Mouse (Mus musculus) retina, postnatal 7 days (tissue): ENCODE measurements around the gene Gm10273.
"Not testable (repeated sequence)": the region's sequence is repeated elsewhere in the genome, so short reads cannot be mapped to it uniquely, and the experiment has no call there.

Experiments used
- DNase-seq: peaks from one replicate; pipeline ENCODE4 v3.0.0-alpha.2; 2012; ENCODE audit warnings: low read depth, low spot score

The Gm10273 gene

GRCm38 (mm10) chr10:59395461-59395860, at the start of gene Gm10273:
Gene Gm10273 (plus strand): TSS chr10:59395632.
- not testable (repeated sequence) for DNase-seq

GRCm38 (mm10) chr10:59346560-59346959, 48.9 kb upstream of the Gm10273 start:
- DNase-seq = no peak

- no peak for DNase-seq
Observed at GRCm38 (mm10) chr10:59348200-59348599, 47.2 kb upstream of the Gm10273 start.

GRCm38 (mm10) chr10:59349536-59349935, 45.9 kb upstream of the Gm10273 start:
- no peak for DNase-seq

- no peak for DNase-seq
Observed at GRCm38 (mm10) chr10:59353065-59353464, 42.4 kb upstream of the Gm10273 start.

GRCm38 (mm10) chr10:59354120-59354519, 41.3 kb upstream of the Gm10273 start:
- DNase-seq = no peak

GRCm38 (mm10) chr10:59355020-59355419, 40.4 kb upstream of the Gm10273 start:
- DNase-seq = no peak

GRCm38 (mm10) chr10:59358744-59359143, 36.7 kb upstream of the Gm10273 start:
- DNase-seq = no peak

- no peak for DNase-seq
Observed at GRCm38 (mm10) chr10:59363208-59363607, 32.2 kb upstream of the Gm10273 start.

GRCm38 (mm10) chr10:59364551-59364950, 30.9 kb upstream of the Gm10273 start:
- no peak for DNase-seq

GRCm38 (mm10) chr10:59365804-59366589, 29.4 kb upstream of the Gm10273 start:
- no peak for DNase-seq

GRCm38 (mm10) chr10:59366746-59367145, 28.7 kb upstream of the Gm10273 start:
- DNase-seq = no peak

- DNase-seq = no peak
Observed at GRCm38 (mm10) chr10:59367206-59367605, 28.2 kb upstream of the Gm10273 start.

GRCm38 (mm10) chr10:59368729-59369128, 26.7 kb upstream of the Gm10273 start:
- DNase-seq = no peak

- DNase-seq = no peak
Observed at GRCm38 (mm10) chr10:59369426-59369825, 26.0 kb upstream of the Gm10273 start.

GRCm38 (mm10) chr10:59377906-59378305, 17.5 kb upstream of the Gm10273 start:
- no peak for DNase-seq

GRCm38 (mm10) chr10:59378728-59379127, 16.7 kb upstream of the Gm10273 start:
- DNase-seq = no peak

GRCm38 (mm10) chr10:59379927-59380326, 15.5 kb upstream of the Gm10273 start:
- DNase-seq = no peak

GRCm38 (mm10) chr10:59380411-59380821, 15.0 kb upstream of the Gm10273 start:
- DNase-seq = no peak

GRCm38 (mm10) chr10:59381563-59381962, 13.9 kb upstream of the Gm10273 start:
- DNase-seq = not testable (repeated sequence)

GRCm38 (mm10) chr10:59386951-59387350, 8.5 kb upstream of the Gm10273 start:
- DNase-seq = no peak

GRCm38 (mm10) chr10:59389652-59390051, 5.8 kb upstream of the Gm10273 start:
- DNase-seq = no peak

- DNase-seq = no peak
Observed at GRCm38 (mm10) chr10:59391907-59392306, 3.5 kb upstream of the Gm10273 start.
